Mouse (Mus musculus) kidney, postnatal 14 days (tissue): ENCODE results near the gene Gm38431.
A peak's percentile ranks its signal among the peaks of the same experiment; 100 is the strongest.
"Not testable (repeated sequence)": the region's sequence is repeated elsewhere in the genome, so short reads cannot be mapped to it uniquely, and the experiment has no call there.

ENCODE experiments used
- DNase-seq: peaks from one replicate; pipeline ENCODE4 v3.0.0; 2022; ENCODE audit warnings: mixed read lengths

Gene Gm38431

GRCm38 (mm10) chr9:21104814-21105213 lies 13.0 kb upstream of the Gm38431 start:
- DNase-seq: no peak

- DNase-seq: peak; percentile 15
Measured at GRCm38 (mm10) chr9:21102076-21102475, 10.3 kb upstream of the Gm38431 start.

- DNase-seq: no peak
Measured at GRCm38 (mm10) chr9:21100447-21101161, 8.8 kb upstream of the Gm38431 start.

GRCm38 (mm10) chr9:21097793-21098192 lies 6.0 kb upstream of the Gm38431 start:
- DNase-seq: no peak

DNA sequence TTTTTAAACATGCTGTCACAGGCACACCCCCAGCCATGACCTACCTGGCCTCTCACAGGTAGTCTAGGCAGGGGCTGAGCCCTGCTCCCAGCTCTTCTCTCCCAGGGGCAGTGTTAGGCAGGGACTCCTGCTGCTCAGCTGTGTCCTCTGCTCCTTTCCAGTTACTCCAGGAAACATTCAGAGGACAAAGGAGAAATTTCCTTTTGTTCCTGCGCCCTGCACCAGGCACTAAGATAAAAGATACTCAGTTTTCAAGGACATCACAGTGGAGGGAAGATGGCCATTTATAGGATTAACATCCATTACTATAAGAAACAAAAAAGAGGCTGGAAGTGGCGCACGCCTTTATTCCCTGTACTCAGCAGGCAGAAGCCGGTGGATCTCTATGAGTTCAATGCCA lies 4.2 kb upstream of the Gm38431 start:
- no peak for DNase-seq

GRCm38 (mm10) chr9:21093423-21093822 lies 1.6 kb upstream of the Gm38431 start:
- DNase-seq: no peak

GRCm38 (mm10) chr9:21090972-21091706 lies 658 bp downstream of the Gm38431 start:
- DNase-seq: no peak

DNA sequence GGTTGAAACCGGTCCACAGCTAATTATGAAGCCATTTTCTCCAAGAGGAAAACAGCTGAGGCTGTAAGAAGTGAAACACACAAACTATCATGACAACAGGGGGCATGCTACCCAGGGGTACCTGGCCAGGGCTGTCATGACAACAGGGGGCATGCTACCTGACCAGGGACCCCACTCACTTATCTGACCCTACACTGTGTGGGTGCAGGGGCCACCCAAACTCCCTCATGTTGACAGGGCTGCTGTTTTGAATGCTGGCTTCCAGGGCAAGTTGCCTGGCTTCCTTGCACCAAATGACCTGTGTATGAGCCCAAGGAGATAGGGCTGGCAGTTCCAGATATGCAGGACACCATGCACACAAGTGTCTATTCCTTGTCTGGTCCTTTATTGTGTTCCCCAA lies 1.3 kb downstream of the Gm38431 start:
- DNase-seq: no peak

DNA sequence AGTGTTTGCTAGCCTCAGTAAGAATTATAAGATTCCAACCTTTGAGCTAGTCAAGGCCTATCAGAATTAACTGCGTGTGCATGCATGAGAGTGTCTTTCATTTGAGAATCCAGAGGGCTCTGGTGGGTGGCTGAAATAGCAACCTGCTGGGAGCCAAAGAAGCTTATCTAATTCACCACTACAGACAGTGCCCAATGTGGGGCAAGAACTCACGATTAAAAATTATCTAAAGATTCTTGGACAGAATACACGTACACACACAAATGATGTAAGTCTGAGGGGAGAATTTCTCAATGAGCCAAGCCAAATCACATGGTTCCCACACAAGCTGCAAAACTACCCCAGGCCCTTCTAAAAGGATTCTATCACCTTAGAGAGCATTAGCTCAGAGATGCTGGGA lies 8.5 kb downstream of the Gm38431 start:
- no peak for DNase-seq

- no peak for DNase-seq
Measured at GRCm38 (mm10) chr9:21081127-21081526, 10.7 kb downstream of the Gm38431 start.

GRCm38 (mm10) chr9:21075625-21076024 lies 16.2 kb downstream of the Gm38431 start:
- no peak for DNase-seq

GRCm38 (mm10) chr9:21074173-21074572 lies 17.6 kb downstream of the Gm38431 start:
- DNase-seq: no peak

DNA sequence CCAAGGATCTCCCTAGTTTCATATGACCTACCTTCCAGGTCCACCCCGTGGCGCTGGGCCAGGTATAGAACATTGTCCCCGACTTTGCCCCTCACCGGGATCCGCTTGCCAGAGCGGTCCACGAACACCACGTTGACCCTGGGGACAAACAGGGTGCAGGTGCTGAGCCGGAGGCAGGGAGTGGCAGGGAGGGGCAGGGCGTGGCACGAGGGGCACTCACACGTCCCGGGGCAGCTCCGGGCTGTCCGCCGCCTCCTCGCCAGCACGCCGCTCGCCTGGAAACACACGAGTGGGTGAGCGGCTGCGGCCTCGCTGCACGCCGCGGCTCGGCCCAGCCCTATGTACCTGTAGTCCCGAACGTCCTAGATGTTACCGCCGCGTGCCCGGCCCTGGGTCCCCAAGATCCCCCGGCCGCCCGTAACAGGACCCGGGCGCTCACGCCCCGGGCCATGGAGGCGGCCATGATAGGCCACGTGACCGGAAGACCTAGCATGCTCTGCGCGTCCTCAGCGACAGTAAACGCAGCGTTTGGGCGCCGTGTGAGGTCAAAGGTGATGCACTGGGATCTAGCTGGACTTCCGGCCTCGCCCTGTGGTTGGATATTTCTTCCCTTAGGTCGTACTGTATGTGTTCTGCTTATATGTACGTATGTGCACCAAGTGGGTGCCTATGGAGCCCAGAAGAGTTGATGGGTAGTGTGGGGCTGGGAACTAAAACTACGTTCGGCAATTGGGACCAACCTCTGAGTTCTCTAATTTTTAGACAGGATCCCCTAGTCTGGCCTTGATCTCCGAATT lies 18.6 kb downstream of the Gm38431 start, which contains the start of the genes Gm49373 and Fdx1l:
Gm49373 (minus strand) TSS at position 53 of the 797 bp plus-strand sequence.
Fdx1l (minus strand) TSS at position 571 of the 797 bp plus-strand sequence.
- DNase-seq: peak; percentile 94

DNA sequence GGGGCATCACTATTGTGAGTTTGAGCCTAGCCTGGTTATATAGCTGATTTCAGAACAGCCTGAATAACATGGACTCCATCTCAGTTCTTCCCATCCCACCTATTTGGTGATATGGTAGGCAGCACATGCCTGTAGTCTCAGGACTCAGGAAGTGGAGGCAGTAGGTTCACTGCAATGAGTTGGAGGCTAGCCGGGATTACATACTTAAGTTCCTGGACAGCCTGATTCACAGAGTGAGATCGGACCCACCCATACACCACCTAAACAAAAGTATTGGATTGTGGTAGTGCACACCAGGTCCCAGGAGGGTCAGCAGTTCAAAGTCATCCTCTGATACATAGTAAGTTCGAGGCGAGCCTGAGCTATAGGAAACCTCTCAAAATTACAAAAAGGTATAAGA lies 19.2 kb downstream of the Gm38431 start:
- DNase-seq: no peak

GRCm38 (mm10) chr9:21067006-21067684 lies 24.7 kb downstream of the Gm38431 start, which contains the start of gene Zglp1:
Gene Zglp1, minus strand, starts transcription at chr9:21067093.
- DNase-seq: no peak

DNA sequence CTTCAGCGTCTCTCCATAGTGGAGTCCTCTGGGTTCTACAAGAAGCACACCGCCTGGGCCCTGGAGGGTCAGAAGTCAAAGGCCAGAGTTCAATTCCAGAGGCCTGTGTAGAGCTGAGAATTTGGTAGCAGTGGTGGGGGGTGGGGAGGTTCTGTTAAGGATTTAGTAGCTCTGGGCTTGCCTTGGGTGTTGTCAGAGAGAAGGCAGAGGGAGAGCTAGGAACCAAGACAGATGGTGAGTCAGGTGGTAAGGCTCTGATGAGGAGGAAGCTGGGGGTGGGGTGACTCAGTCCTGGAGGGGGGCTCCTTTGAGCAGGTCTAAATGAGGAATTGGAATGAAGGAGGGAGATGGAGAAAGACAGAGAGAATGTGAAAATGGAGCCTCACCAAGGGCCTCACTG lies 28.9 kb downstream of the Gm38431 start:
- no peak for DNase-seq

- no peak for DNase-seq
Measured at GRCm38 (mm10) chr9:21051578-21051977, 40.2 kb downstream of the Gm38431 start.

- DNase-seq: no peak
Measured at GRCm38 (mm10) chr9:21045235-21045634, 46.6 kb downstream of the Gm38431 start.

DNA sequence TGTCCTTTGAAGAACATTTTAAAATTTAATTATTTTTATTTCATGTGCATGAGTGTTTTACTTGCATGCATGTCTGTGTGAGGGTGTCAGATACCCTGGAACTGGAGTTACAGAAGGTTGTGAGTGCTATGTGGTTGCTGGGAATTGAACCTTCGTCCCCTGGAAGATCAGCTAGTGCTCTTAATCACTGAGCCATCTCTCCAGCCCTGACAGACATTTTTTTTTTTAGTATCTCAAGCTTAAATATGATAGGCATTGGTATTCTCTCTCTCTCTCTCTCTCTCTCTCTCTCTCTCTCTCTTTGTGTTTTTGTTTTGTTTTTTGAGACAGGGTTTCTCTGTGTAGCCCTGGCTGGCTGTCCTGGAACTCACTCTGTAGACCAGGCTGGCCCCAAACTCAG lies 47.0 kb downstream of the Gm38431 start:
- DNase-seq: not testable (repeated sequence)

DNA sequence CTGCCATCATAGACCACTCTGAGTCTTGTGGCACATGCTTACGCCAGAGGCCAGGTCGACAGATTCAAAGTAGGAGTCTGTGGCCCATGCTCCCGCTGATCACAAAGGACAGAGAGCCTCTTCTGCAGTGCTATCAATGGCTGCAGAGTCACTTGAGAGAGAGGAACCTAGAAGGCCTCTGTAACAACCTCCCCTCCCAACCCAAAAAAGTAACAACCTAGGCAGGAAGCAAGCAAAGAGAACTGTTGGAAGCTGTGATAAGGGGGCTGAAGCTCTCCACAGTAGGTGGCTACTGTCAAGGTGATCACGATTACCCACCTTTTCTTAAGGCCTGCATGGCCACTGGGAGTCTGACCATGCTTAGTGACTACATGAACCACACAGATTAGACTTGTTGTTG lies 48.2 kb downstream of the Gm38431 start:
- DNase-seq: no peak

DNA sequence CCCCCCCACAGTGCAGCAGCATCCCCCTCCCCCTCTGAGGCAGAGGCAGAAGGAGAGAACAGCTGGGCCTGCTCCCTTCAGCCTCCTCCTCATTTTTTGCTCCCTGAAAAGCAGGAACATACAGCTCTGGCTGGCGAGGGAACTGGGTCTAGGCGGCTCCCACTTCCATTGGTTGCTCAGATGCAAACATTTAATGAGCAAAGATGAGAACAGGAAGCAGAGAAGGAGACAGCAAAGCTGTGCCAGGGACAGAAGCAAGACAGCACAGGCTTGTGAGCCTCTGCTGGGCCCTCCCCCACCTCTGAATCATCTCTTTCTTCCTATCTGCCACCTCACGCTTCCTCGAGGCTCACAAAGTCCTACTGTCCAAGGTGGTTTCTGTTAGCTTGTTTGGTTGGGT lies 50.5 kb downstream of the Gm38431 start:
- no peak for DNase-seq

GRCm38 (mm10) chr9:21039779-21040178 lies 52.0 kb downstream of the Gm38431 start:
- DNase-seq: no peak

DNA sequence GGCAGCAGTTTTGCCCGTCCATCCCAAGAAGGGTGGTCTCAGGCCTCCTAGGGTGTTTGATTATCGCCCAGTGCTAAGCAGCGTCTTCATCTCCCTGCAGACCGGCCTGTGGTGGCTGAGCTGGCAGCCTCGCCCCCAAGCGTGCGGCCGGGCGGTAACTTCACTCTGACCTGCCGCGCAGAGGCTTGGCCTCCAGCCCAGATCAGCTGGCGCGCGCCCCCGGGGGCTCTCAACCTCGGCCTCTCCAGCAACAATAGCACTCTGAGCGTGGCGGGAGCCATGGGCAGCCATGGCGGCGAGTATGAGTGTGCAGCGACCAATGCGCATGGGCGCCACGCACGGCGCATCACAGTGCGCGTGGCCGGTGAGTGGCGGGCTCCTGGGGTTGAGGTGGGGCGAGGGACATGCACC lies 54.3 kb downstream of the Gm38431 start:
- DNase-seq: peak; percentile 67
